Mouse (Mus musculus): ENCODE results near the gene Zfand6. TPM values are rescaled to one million over a fixed set of nuclear protein-coding genes. Genes with fewer than 3 reads are reported as not detected.

Gene Zfand6
- 123 and 126 TPM in 2 replicates for polyA plus RNA-seq (2014; fragmentation: Nextera tagmentation; extraction: Ambion mirVana)

- peak; percentile 97 for ATAC-seq (replicated peaks; ENCODE audit: low FRiP score)
- Histone ChIP-seq H3K4me1 (replicated peaks; ENCODE audit: control insufficient read depth, insufficient read depth, low read length) (peaks cover 16% of the 10 kb centered on the region), H3K9ac (ENCODE audit: low read depth, low read length) (peak within 1 kb of the TSS; percentile 91), H3K27me3 (replicated peaks; ENCODE audit: control insufficient read depth, insufficient read depth, low read length) (no peaks in the 10 kb centered on the region), H3K27ac (ENCODE audit: low read depth, low read length) (peak within 1 kb of the TSS; percentile 94), H3K36me3 (ENCODE audit: control insufficient read depth, insufficient read depth, low read length) (no peaks in the 10 kb centered on the region), H3K4me3 (ENCODE audit: low read depth, low read length) (peak within 1 kb of the TSS; percentile 83), H3K9me3 (ENCODE audit: control insufficient read depth, low read length) (no peaks in the 10 kb centered on the region), H3K4me2 (peak within 1 kb of the TSS; percentile 78)
- DNase-seq (ENCODE audit: low spot score): peak; percentile 96
- WGBS: under 1% methylated on average over 87 of the region's 87 CpGs
Measured at GRCm38 (mm10) chr7:84689251-84690100, at the start of gene Zfand6. TSS of gene Zfand6 (minus strand) at chr7:84689959.

- DNase-seq (ENCODE audit: low spot score): no peak
- Histone ChIP-seq H3K4me3 (ENCODE audit: low read depth, low read length) (no peak overlapping the region), H3K4me1 (replicated peaks; ENCODE audit: control insufficient read depth, insufficient read depth, low read length) (no peaks in the 10 kb centered on the region), H3K27me3 (replicated peaks; ENCODE audit: control insufficient read depth, insufficient read depth, low read length) (no peaks in the 10 kb centered on the region), H3K9me3 (ENCODE audit: control insufficient read depth, low read length) (no peaks in the 10 kb centered on the region), H3K9ac (ENCODE audit: low read depth, low read length) (no peak overlapping the region), H3K36me3 (ENCODE audit: control insufficient read depth, insufficient read depth, low read length) (no peaks in the 10 kb centered on the region), H3K27ac (ENCODE audit: low read depth, low read length) (no peak overlapping the region), H3K4me2 (no peak overlapping the region)
- WGBS: 70% methylated on average over 2 of the region's 2 CpGs
- ATAC-seq (replicated peaks; ENCODE audit: low FRiP score): no peak
Measured at GRCm38 (mm10) chr7:84736803-84737202, 47.0 kb upstream of the Zfand6 start.

DNA sequence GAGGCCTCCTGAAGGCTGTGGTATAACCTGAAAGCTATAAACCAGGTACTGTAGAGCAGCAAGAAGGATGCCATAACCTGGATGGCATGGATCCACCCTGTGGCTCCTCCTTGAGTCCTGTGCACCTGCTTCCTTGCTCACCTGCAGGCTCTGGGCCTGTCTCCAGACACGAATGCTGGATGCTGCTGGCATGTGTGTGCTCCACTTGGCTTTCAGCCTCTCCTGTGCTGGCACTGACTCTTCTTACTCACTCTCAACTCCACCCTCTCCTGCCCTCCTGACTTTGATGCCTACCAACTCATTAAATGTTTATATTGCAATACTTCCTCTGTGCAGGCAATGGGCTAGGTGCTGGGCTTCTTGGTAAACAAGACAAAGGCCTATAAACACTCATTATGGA, 43.3 kb upstream of the Zfand6 start:
- Histone ChIP-seq H3K4me3 (ENCODE audit: low read depth, low read length) (no peak overlapping the region), H3K27ac (ENCODE audit: low read depth, low read length) (no peak overlapping the region), H3K9ac (ENCODE audit: low read depth, low read length) (no peak overlapping the region), H3K4me2 (no peak overlapping the region), H3K36me3 (ENCODE audit: control insufficient read depth, insufficient read depth, low read length) (no peaks in the 10 kb centered on the region), H3K27me3 (replicated peaks; ENCODE audit: control insufficient read depth, insufficient read depth, low read length) (no peaks in the 10 kb centered on the region), H3K9me3 (ENCODE audit: control insufficient read depth, low read length) (no peaks in the 10 kb centered on the region), H3K4me1 (replicated peaks; ENCODE audit: control insufficient read depth, insufficient read depth, low read length) (no peaks in the 10 kb centered on the region)
- ATAC-seq (replicated peaks; ENCODE audit: low FRiP score): no peak
- no peak for DNase-seq (ENCODE audit: low spot score)
- WGBS: 50% methylated on average over 1 of the region's 1 CpGs

- Histone ChIP-seq H3K27ac (ENCODE audit: low read depth, low read length) (no peak overlapping the region), H3K4me1 (replicated peaks; ENCODE audit: control insufficient read depth, insufficient read depth, low read length) (no peaks in the 10 kb centered on the region), H3K36me3 (ENCODE audit: control insufficient read depth, insufficient read depth, low read length) (no peaks in the 10 kb centered on the region), H3K9ac (ENCODE audit: low read depth, low read length) (no peak overlapping the region), H3K4me3 (ENCODE audit: low read depth, low read length) (no peak overlapping the region), H3K9me3 (ENCODE audit: control insufficient read depth, low read length) (no peaks in the 10 kb centered on the region), H3K27me3 (replicated peaks; ENCODE audit: control insufficient read depth, insufficient read depth, low read length) (no peaks in the 10 kb centered on the region), H3K4me2 (no peak overlapping the region)
- ATAC-seq (replicated peaks; ENCODE audit: low FRiP score): no peak
- WGBS: 93% methylated on average over 1 of the region's 1 CpGs
- no peak for DNase-seq (ENCODE audit: low spot score)
Measured at GRCm38 (mm10) chr7:84732052-84732451, 42.3 kb upstream of the Zfand6 start.

- Histone ChIP-seq H3K4me2 (no peak overlapping the region), H3K4me1 (replicated peaks; ENCODE audit: control insufficient read depth, insufficient read depth, low read length) (no peaks in the 10 kb centered on the region), H3K36me3 (ENCODE audit: control insufficient read depth, insufficient read depth, low read length) (no peaks in the 10 kb centered on the region), H3K27ac (ENCODE audit: low read depth, low read length) (no peak overlapping the region), H3K9me3 (ENCODE audit: control insufficient read depth, low read length) (no peaks in the 10 kb centered on the region), H3K27me3 (replicated peaks; ENCODE audit: control insufficient read depth, insufficient read depth, low read length) (no peaks in the 10 kb centered on the region), H3K9ac (ENCODE audit: low read depth, low read length) (no peak overlapping the region), H3K4me3 (ENCODE audit: low read depth, low read length) (no peak overlapping the region)
- DNase-seq (ENCODE audit: low spot score) (no peak), ATAC-seq (replicated peaks; ENCODE audit: low FRiP score) (no peak)
- 82% methylated on average over 3 of the region's 3 CpGs for WGBS
Measured at GRCm38 (mm10) chr7:84731076-84731475, 41.3 kb upstream of the Zfand6 start.

DNA sequence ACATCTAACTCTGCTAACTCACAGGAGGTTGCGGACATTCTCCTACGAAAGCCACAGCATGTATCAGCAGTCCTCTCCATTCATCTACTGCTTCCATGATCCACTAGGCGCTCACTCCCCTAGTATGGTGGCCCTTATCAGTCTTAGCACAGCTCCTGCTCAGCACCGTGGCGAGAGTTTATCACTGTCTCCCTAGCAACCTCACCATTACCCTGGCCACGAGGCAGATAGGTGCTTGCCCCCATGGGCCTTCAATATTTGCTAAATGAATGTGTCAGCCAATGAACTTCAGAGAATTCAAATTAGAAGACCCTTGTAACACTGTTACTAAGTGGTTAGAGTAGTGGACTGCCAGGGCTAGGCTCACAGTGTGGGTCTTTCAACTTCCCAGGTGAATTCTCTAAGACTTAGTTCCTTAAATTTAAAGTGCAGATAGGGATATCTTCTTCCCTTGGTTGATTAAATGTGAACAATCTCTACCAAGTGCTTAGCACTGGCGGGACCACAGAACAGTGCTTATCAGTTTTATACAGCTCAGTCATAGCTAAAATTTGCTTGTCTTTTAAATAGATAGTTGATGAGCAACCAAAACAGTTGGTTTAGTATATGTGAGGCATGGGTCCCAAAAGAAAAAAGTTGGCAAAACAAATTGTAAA, 33.2 kb upstream of the Zfand6 start:
- H3K9ac ChIP-seq (ENCODE audit: low read depth, low read length): no peak overlapping the region
- no peaks in the 10 kb centered on the region; the same call in 1 of the 2 replicates for H3K4me1 ChIP-seq (replicated peaks; ENCODE audit: control insufficient read depth, insufficient read depth, low read length)
- H3K4me3 ChIP-seq (ENCODE audit: low read depth, low read length): no peak overlapping the region
- H3K27ac ChIP-seq (ENCODE audit: low read depth, low read length): peak overlapping the region; percentile 73
- no peaks in the 10 kb centered on the region for H3K9me3 ChIP-seq (ENCODE audit: control insufficient read depth, low read length)
- ATAC-seq (replicated peaks; ENCODE audit: low FRiP score): peak; percentile 100
- no peaks in the 10 kb centered on the region for H3K27me3 ChIP-seq (replicated peaks; ENCODE audit: control insufficient read depth, insufficient read depth, low read length)
- no peaks in the 10 kb centered on the region for H3K36me3 ChIP-seq (ENCODE audit: control insufficient read depth, insufficient read depth, low read length)
- DNase-seq (ENCODE audit: low spot score): peak; percentile 53
- 23% methylated on average over 7 of the region's 7 CpGs for WGBS
- H3K4me2 ChIP-seq: peak overlapping the region; percentile 41

- DNase-seq (ENCODE audit: low spot score) (no peak), ATAC-seq (replicated peaks; ENCODE audit: low FRiP score) (no peak)
- Histone ChIP-seq H3K36me3 (ENCODE audit: control insufficient read depth, insufficient read depth, low read length) (no peaks in the 10 kb centered on the region), H3K27ac (ENCODE audit: low read depth, low read length) (no peak overlapping the region), H3K4me3 (ENCODE audit: low read depth, low read length) (no peak overlapping the region), H3K4me2 (no peak overlapping the region), H3K9ac (ENCODE audit: low read depth, low read length) (no peak overlapping the region), H3K27me3 (replicated peaks; ENCODE audit: control insufficient read depth, insufficient read depth, low read length) (no peaks in the 10 kb centered on the region), H3K4me1 (replicated peaks; ENCODE audit: control insufficient read depth, insufficient read depth, low read length) (peaks cover 3% of the 10 kb centered on the region; the same call in 1 of the 2 replicates), H3K9me3 (ENCODE audit: control insufficient read depth, low read length) (no peaks in the 10 kb centered on the region)
Measured at GRCm38 (mm10) chr7:84710287-84710958, 20.7 kb upstream of the Zfand6 start.

GRCm38 (mm10) chr7:84706877-84707276, 17.1 kb upstream of the Zfand6 start:
- WGBS: 85% methylated on average over 3 of the region's 3 CpGs

More at GRCm38 (mm10) chr7:84706877-84707276, 17.1 kb upstream of the Zfand6 start:
- no peak overlapping the region for H3K9ac ChIP-seq (ENCODE audit: low read depth, low read length)
- no peak overlapping the region for H3K4me2 ChIP-seq
- no peaks in the 10 kb centered on the region for H3K36me3 ChIP-seq (ENCODE audit: control insufficient read depth, insufficient read depth, low read length)
- no peak overlapping the region for H3K4me3 ChIP-seq (ENCODE audit: low read depth, low read length)
- peaks cover 3% of the 10 kb centered on the region; the same call in 1 of the 2 replicates for H3K4me1 ChIP-seq (replicated peaks; ENCODE audit: control insufficient read depth, insufficient read depth, low read length)
- ATAC-seq (replicated peaks; ENCODE audit: low FRiP score) (no peak), DNase-seq (ENCODE audit: low spot score) (no peak)
- H3K9me3 ChIP-seq (ENCODE audit: control insufficient read depth, low read length): no peaks in the 10 kb centered on the region
- no peaks in the 10 kb centered on the region for H3K27me3 ChIP-seq (replicated peaks; ENCODE audit: control insufficient read depth, insufficient read depth, low read length)
- no peak overlapping the region for H3K27ac ChIP-seq (ENCODE audit: low read depth, low read length)

All from liver, embryonic 11.5 days (tissue).